Mouse (Mus musculus) adrenal gland, postnatal 10 days (tissue): Measurements from ENCODE around the gene Vmn2r11. TPM values are rescaled to one million over a fixed set of nuclear protein-coding genes. Genes with fewer than 3 reads are reported as not detected.
"Not testable (repeated sequence)": the region's sequence is repeated elsewhere in the genome, so short reads cannot be mapped to it uniquely, and the experiment has no call there.

Source experiments
- DNase-seq: peaks from one replicate; pipeline ENCODE4 v3.0.0; 2021; ENCODE audit warnings: mixed read lengths
- long read RNA-seq, 2 experiments: library from polyadenylated mRNA; stranded (forward); transcript quantifications; one replicate each; pipeline ENCODE4 v2.0.0; 2021
- total RNA-seq, 2 experiments: library from RNA; stranded (reverse); gene quantifications; 2 replicates each; pipeline ENCODE4 v1.2.3; 2021

Gene Vmn2r11
- total RNA-seq, result not detected
- long read RNA-seq, experiment 1, result 0 reads
- long read RNA-seq, experiment 2, result 0 reads

DNA sequence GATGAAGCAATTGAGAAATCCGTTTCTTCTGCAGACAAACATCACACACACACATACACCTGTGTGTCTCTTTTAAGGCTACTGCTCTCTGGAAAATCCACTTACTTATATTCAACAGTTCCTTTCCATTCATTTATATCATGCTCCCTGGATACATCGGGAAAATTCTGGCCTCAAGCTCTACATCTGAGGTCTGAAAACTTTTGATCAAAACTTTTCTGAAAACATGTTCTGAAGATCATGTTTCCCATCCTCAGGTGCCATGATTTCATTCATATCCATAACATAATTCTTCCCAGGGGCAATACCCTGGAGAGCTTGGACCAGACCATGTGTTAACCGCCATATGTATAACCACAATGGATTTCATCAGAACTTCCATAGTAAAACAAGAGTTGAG is at the start of gene Vmn2r11:
Gene Vmn2r11, minus strand, starts transcription at position 101 of the 400 bp plus-strand sequence.
- DNase-seq, result not testable (repeated sequence)

DNA sequence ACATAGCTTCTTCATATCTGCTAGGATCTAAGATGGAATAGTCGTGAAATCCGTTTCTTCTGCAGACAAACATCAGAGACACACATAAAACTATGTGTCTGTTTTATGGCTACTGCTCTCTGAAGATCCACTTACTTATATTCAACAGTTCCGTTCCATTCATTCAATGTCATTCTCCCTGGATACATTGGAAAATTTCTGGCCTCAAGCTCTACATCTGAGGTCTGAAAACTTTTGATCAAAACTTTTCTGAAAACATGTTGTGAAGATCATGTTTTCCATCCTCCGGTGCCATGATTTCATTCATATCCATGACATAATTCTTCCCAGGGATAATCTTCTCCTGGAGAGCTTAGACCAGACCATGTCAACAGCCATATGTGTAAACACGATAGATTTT is 38.5 kb upstream of the Vmn2r11 start, which contains the start of gene Vmn2r12:
Gene Vmn2r12, minus strand, starts transcription at position 101 of the 400 bp plus-strand sequence.
- DNase-seq, result not testable (repeated sequence)

DNA sequence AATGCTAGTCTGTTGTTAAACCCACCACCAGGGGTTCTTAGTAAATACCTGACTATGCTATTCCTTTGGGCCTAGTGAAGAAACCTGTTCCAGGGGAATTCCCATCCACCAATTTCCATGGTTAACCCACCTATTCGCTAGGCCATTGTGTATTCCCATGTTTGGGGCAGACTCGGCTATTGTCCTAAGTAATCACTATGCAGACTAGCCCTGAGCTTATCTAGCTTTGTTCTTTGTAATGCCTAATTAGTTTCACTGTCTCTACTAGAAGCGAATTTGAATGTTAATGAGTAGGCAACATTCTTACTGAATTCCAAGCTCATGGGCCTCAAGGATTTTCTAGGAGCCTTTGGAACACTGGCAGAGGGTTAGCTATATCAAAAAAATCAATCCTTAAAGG is 37.1 kb upstream of the Vmn2r11 start:
- DNase-seq, result not testable (repeated sequence)

GRCm38 (mm10) chr5:109072016-109072415 is 12.6 kb upstream of the Vmn2r11 start:
- DNase-seq, result peak; percentile 20

DNA sequence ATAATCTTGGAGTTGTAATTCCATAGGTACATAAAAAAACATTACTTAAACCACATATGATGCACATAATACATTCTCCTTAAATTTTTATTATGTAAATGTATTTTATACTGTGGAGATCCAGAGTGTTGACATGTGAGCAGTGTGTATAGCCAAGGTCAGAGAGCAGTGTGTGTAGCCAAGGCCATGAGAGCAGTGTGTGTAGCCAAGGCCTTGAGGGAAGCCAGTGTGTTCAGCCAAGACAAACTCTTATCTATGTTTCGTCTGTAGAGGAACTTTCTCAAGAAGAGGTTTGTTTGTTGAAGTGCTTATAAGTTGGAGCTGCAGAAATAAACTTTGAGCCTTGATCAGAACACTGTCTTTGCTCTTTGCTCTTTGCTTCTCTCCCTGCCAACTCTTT is 4.1 kb downstream of the Vmn2r11 start:
- DNase-seq, result peak; percentile 22

GRCm38 (mm10) chr5:109032591-109032990 is 26.8 kb downstream of the Vmn2r11 start:
- DNase-seq, result peak; percentile 39

- not testable (repeated sequence) for DNase-seq
Observed at GRCm38 (mm10) chr5:109006427-109006826, 52.9 kb downstream of the Vmn2r11 start, which contains the start of gene Vmn2r10. Gene Vmn2r10, minus strand, starts transcription at chr5:109006527.

Other genes starting within 250 kb of the Vmn2r11 start
- not detected for gene Vmn2r9, start 207.0 kb downstream of the Vmn2r11 start, total RNA-seq
- not detected for gene Vmn2r10, start 53.0 kb downstream of the Vmn2r11 start, total RNA-seq
- not detected for gene Vmn2r12, start 38.4 kb upstream of the Vmn2r11 start, total RNA-seq
- gene Vmn2r13, start 132.6 kb upstream of the Vmn2r11 start, total RNA-seq, result under 1 TPM; 0.09 to 0.12 TPM
- not detected for gene Vmn2r14, start 165.1 kb upstream of the Vmn2r11 start, total RNA-seq
- not detected for gene Vmn2r15, start 238.1 kb upstream of the Vmn2r11 start, total RNA-seq